Mouse (Mus musculus): ENCODE data around the gene A3galt2. TPM values are rescaled to one million over a fixed set of nuclear protein-coding genes. Genes with fewer than 3 reads are reported as not detected.

The A3galt2 gene
- polyA plus RNA-seq, 1 experiment from 2014 or later, result 0.10 TPM

DNA sequence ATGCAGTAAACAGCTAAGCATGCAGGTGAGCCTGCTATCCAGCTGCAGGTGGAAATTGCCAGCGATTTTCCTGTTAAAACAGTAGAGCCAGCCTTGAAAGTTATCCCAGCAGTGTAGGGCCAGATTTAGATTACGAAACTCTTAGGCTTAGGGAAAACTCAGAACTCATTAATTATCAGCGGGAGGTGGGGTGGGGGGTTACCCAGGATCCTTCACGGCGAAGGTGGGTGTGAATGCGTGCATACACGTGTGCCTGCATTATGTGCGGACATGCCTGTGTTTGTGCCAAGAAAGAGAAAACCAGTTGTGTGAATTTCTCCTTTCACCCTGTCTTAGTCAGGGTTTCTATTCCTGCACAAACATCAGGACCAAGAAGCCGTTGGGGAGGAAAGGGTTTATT, 38.4 kb upstream of the A3galt2 start:
- WGBS, result 45% methylated on average over 9 of the region's 9 CpGs
- DNase-seq (ENCODE audit: low spot score), result no peak
- Histone ChIP-seq H3K9me3 (replicated peaks) (no peaks in the 10 kb centered on the region), H3K4me3 (peak overlapping the region; percentile 39), H3K27me3 (ENCODE audit: low read depth, poor library complexity, severe bottlenecking) (peaks cover 11% of the 10 kb centered on the region; the same call in 1 of the 2 replicates), H3K36me3 (no peaks in the 10 kb centered on the region), H3K4me1 (peaks cover 100% of the 10 kb centered on the region), H3K27ac (replicated peaks) (peak overlapping the region; percentile 97)

DNA sequence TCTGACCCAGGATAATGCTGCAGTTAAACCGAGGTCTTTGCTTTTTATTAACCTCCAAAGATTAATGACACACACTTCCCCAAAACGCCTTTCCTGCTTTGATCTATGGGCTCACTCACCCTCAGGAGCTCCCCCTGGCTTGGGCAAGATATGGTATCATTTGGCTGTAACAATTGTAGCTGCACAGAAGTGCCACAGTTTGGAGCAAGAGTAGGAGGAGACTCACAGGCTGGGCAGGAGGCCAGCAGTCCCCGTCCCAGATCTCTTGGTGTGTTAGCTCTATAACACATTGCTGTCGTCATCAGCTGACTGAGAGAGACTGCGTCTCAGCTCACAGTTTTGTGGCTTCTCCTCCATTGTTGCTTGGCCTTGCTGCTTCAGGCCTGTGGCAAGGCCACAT, 35.1 kb upstream of the A3galt2 start:
- no peaks in the 10 kb centered on the region for H3K36me3 ChIP-seq
- no peaks in the 10 kb centered on the region for H3K9me3 ChIP-seq (replicated peaks)
- 43% methylated on average over 5 of the region's 5 CpGs for WGBS
- peaks cover 38% of the 10 kb centered on the region for H3K27me3 ChIP-seq (ENCODE audit: low read depth, poor library complexity, severe bottlenecking)
- H3K4me1 ChIP-seq, result peaks cover 98% of the 10 kb centered on the region
- H3K4me3 ChIP-seq, result no peak overlapping the region
- H3K27ac ChIP-seq (replicated peaks), result peak overlapping the region; percentile 97
- DNase-seq (ENCODE audit: low spot score), result no peak

DNA sequence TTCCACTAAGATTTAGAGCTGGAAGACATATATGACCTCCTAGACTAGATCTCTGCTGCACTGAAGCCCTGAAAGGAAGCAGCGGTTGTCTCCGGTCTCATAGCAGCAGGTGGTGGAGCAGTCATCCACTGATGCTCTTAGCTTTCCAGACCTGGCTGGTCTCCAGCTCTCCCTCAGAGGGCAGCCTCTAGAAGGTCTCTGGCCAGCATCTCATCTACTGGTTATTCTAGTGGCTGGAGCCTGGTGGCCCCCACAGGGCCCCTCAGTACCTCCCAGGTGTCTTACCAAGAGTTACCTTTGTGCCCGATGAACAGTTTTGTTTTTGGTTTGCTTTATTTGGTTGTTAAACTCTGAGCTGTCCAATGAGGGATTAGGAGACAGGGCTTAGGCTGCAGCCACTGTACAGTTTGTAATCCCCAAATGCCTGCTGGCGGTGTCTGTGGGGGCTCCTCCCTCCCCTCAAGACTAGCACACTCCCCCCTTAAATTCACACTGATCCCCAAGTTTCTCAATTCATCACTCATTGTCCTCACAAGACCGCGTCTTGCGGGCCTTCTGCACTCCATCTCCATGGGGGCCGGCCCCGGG, 34.0 kb upstream of the A3galt2 start:
- DNase-seq (ENCODE audit: low spot score), result no peak

DNA sequence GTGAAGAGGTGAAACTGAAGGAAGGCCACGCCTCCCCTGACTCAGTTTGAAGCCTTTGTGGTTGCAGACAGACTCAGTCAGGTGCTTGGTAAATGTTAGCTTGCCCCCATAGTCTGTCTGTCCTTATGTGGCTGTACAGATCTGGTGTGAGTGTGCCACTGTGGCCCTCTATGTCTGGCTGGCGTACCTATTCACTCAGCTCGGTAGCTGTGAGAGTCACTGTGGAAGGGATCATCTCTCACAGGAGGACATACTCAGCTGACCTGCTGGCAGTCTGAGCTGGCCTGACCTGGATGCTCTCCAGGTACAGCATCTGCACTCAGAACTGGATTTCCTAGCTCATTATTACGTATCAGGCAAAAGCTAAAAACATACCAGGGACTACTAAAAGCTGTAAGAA, 33.4 kb upstream of the A3galt2 start:
- DNase-seq (ENCODE audit: low spot score), result no peak
- peaks cover 98% of the 10 kb centered on the region for H3K4me1 ChIP-seq
- H3K36me3 ChIP-seq, result no peaks in the 10 kb centered on the region
- no peak overlapping the region for H3K4me3 ChIP-seq
- H3K27ac ChIP-seq (replicated peaks), result peak overlapping the region; percentile 97
- H3K9me3 ChIP-seq (replicated peaks), result no peaks in the 10 kb centered on the region
- 76% methylated on average over 4 of the region's 4 CpGs for WGBS
- peaks cover 49% of the 10 kb centered on the region for H3K27me3 ChIP-seq (ENCODE audit: low read depth, poor library complexity, severe bottlenecking)

More for the DNA sequence above, 34.0 kb upstream of the A3galt2 start:
- Histone ChIP-seq H3K27ac (replicated peaks) (peak overlapping the region; percentile 97), H3K9me3 (replicated peaks) (no peaks in the 10 kb centered on the region), H3K36me3 (no peaks in the 10 kb centered on the region), H3K4me3 (no peak overlapping the region), H3K27me3 (ENCODE audit: low read depth, poor library complexity, severe bottlenecking) (peaks cover 49% of the 10 kb centered on the region), H3K4me1 (peaks cover 98% of the 10 kb centered on the region)
- WGBS, result 61% methylated on average over 9 of the region's 9 CpGs

DNA sequence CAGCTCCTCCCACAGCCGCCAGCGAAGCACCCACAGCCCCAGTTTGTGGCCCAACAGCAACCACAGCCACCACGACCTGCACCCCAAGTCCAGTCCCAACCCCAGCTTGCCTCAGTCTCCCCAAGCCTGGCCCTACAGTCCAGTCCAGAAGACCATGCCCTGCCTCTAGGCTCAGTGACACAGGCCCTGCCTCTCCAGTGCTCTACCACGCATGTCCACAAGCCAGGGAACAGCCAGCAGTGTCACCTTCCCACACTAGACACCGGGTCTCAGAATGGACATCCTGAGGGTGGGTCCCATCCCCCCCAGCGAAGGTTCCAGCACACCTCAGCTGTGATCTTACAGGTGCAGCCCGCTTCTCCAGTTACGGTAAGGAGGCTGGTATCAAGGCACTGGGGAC, 32.2 kb upstream of the A3galt2 start:
- no peaks in the 10 kb centered on the region for H3K9me3 ChIP-seq (replicated peaks)
- peak overlapping the region; percentile 75 for H3K27ac ChIP-seq (replicated peaks)
- DNase-seq (ENCODE audit: low spot score), result no peak
- 81% methylated on average over 8 of the region's 8 CpGs for WGBS
- peaks cover 49% of the 10 kb centered on the region for H3K27me3 ChIP-seq (ENCODE audit: low read depth, poor library complexity, severe bottlenecking)
- H3K36me3 ChIP-seq, result no peaks in the 10 kb centered on the region
- no peak overlapping the region for H3K4me3 ChIP-seq
- H3K4me1 ChIP-seq, result peaks cover 93% of the 10 kb centered on the region

DNA sequence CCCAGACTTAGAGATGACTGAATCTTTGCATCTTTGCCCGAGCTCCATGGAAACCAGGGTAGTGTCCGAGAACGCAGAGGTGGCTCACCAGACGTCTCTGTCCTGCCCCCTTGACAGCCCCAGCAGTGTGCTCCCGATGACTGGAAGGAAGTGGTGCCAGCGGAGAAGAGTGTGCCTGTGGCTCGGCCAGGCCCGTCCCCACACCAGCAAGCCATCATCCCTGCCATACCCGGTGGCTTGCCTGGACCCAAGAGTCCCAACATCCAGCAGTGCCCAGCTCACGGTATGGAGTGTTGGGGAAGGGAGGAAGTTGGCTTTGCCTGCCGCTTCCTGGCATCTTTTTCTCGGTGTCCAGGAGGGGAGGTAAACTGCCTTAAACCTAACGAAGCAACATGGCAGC, 31.7 kb upstream of the A3galt2 start:
- no peak for DNase-seq (ENCODE audit: low spot score)
- WGBS, result 76% methylated on average over 13 of the region's 13 CpGs
- H3K4me1 ChIP-seq, result peaks cover 89% of the 10 kb centered on the region

DNA sequence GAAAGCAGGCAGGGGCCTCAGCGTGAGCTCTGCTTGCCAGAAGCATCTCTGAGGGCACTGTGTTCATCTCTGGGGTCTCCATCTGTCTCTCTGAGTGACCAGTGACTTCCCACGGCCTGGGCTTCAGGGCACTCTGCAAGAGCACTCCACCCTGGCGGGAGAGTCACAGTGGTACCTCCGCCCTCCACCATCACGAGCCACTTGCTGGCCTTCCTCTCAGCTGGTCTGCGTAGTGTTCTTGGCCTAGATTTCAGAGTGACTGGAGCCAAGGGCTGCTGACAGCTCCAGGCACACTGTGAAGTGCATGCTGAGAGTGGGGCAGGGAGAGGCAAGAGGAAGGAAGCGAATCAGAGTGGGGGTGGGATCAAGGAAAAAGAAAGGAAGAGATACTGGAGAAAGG, 31.1 kb upstream of the A3galt2 start:
- WGBS, result 70% methylated on average over 7 of the region's 7 CpGs
- H3K9me3 ChIP-seq (replicated peaks), result no peaks in the 10 kb centered on the region
- peaks cover 49% of the 10 kb centered on the region for H3K27me3 ChIP-seq (ENCODE audit: low read depth, poor library complexity, severe bottlenecking)
- peak overlapping the region; percentile 75 for H3K27ac ChIP-seq (replicated peaks)
- H3K36me3 ChIP-seq, result peaks cover 4% of the 10 kb centered on the region; the same call in 1 of the 2 replicates
- DNase-seq (ENCODE audit: low spot score), result no peak
- H3K4me3 ChIP-seq, result 0 out of 2 replicates have a peak overlapping the region, but pooled peaks have one; percentile 1
- H3K4me1 ChIP-seq, result peaks cover 89% of the 10 kb centered on the region

More for the DNA sequence above, 31.7 kb upstream of the A3galt2 start:
- Histone ChIP-seq H3K27me3 (ENCODE audit: low read depth, poor library complexity, severe bottlenecking) (peaks cover 49% of the 10 kb centered on the region), H3K27ac (replicated peaks) (peak overlapping the region; percentile 75), H3K9me3 (replicated peaks) (no peaks in the 10 kb centered on the region), H3K36me3 (no peaks in the 10 kb centered on the region), H3K4me3 (no peak overlapping the region)

DNA sequence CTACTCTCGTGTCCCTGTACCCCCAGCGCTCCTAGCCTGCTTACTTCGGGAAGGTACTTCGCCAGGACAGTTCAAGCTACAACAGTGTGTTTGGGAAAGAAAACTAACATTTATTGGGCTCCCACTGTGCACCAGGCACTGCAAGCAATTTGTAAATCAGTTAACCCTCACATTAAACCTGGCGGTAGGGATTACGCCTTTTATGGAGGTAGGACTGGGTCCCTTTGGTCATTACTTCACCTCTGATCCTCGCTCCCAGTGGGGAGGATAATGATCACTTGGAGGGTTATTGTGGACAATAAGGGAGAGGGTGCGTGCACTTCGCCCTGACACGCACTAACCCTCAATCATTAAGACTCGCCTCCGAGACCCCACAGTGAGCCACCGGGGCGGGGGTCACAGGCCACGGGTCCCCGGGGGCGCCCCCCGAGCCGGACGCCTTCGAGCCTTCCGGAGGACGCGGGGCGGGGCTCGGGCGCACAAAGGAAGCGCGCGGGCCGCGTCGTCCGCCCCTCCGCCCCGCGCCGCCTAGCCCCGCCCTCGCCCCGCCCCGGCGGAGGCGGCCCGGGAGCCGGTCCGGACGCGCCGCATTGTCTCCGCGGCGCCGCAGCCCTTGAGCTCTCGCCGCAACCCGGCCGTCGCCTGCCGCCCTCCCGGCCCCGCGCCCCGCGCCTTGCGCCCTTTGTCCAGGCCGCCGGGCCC, 28.0 kb upstream of the A3galt2 start:
- Histone ChIP-seq H3K4me1 (peaks cover 89% of the 10 kb centered on the region), H3K36me3 (peaks cover 32% of the 10 kb centered on the region), H3K27ac (replicated peaks) (peak overlapping the region; percentile 99), H3K9me3 (replicated peaks) (no peaks in the 10 kb centered on the region), H3K4me3 (peak overlapping the region; percentile 94), H3K27me3 (ENCODE audit: low read depth, poor library complexity, severe bottlenecking) (peaks cover 35% of the 10 kb centered on the region)
- peak; percentile 78 for DNase-seq (ENCODE audit: low spot score)
- WGBS, result 3% methylated on average over 62 of the region's 68 CpGs

DNA sequence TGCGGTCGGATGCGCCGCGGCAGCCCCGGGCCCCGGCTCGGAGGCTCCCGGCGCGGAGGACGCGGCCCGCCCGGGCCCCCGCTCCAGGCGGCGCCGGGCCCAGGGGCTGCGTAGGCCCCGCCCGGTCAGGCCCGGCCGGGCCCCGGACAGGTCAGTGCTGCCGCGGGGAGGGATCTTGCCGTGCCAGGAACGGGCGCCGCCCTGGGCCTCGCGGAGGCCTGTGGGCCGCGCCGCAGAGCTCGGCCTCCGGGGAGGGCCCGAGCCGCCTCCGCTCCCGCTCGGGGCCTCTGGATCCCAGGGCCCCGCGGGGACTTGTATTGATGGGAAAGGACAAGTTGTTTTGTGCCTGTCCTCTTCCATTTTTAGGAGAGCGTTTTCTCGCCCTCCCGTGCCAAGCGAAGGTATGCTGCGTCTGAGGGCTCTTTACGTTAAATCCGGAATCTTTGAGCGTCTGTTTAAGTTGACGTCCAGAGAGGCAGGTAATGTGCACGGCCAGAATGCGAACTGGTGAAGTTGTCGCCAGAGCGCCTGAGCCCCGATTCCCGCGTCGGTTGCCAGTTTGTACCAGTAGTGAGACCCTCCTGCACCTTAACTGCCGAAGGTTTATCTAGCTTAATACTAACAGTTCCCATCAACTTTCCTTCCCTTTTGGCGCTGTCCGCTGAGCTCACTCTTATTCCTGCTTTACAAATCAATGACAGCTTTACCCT, 27.3 kb upstream of the A3galt2 start:
- Histone ChIP-seq H3K9me3 (replicated peaks) (no peaks in the 10 kb centered on the region), H3K4me3 (peak overlapping the region; percentile 94), H3K27me3 (ENCODE audit: low read depth, poor library complexity, severe bottlenecking) (peaks cover 33% of the 10 kb centered on the region), H3K27ac (replicated peaks) (peak overlapping the region; percentile 99), H3K4me1 (peaks cover 88% of the 10 kb centered on the region), H3K36me3 (peaks cover 32% of the 10 kb centered on the region)
- WGBS, result under 1% methylated on average over 65 of the region's 65 CpGs
- DNase-seq (ENCODE audit: low spot score), result peak; percentile 55

DNA sequence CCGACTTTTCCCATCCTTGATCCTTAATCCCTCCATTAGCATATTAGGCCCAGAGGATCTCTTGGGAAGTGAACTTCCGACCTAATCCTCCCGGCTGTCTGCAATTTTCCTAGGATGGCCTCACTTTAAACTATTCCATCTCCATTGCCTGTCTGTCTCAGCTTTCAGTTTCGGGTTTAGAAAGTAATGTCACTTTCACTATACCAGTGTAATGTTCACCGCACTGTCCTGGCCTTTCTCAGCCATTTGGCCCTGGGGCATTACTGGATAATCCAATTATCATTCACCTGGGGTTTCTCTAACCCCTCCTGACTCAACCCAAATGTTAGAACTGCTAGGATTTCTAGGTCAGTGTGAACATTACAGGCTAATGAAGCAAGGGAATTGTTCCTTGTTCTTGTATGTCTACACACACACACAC, 26.7 kb upstream of the A3galt2 start:
- Histone ChIP-seq H3K4me1 (peaks cover 88% of the 10 kb centered on the region), H3K27ac (replicated peaks) (peak overlapping the region; percentile 99)

DNA sequence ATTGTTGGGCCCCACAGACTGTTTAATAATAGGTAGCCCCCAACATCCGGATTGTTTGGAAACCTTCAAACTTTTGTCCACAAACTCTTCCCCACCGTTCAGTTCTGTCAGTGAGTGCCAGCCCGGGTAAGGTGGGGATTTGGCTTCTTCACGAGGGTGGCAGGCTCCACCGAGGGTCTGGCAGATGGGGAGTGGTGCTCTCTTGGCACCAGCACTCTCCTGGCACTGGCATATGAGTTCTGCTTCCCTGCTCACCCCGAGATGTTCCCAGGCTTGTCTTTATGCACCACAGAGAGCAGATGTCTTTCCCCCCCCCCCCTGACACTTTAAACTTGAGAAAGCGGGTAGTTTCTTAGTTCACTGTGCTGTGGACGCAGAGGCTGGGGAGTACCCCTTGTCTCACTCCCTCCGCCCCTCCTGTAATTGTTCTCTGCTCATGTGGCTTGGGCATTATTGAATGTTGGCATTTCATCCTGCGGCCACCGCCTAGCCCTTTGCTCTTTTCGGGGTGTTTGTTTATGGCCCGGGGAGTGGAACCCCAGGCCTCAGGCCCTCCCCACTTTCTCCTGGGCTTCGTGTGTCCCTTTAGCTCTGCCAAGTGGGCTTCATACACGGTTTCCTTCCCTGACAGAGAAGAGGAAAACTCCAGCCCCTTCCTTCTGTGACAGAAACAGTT, 26.0 kb upstream of the A3galt2 start:
- Histone ChIP-seq H3K36me3 (peaks cover 43% of the 10 kb centered on the region), H3K27ac (replicated peaks) (peak overlapping the region; percentile 99), H3K4me3 (peak overlapping the region; percentile 94), H3K27me3 (ENCODE audit: low read depth, poor library complexity, severe bottlenecking) (peaks cover 20% of the 10 kb centered on the region), H3K9me3 (replicated peaks) (no peaks in the 10 kb centered on the region), H3K4me1 (peaks cover 88% of the 10 kb centered on the region)
- WGBS, result 20% methylated on average over 15 of the region's 15 CpGs
- DNase-seq (ENCODE audit: low spot score), result no peak

More for the DNA sequence above, 26.7 kb upstream of the A3galt2 start:
- DNase-seq (ENCODE audit: low spot score), result no peak
- Histone ChIP-seq H3K9me3 (replicated peaks) (no peaks in the 10 kb centered on the region), H3K4me3 (peak overlapping the region; percentile 94), H3K27me3 (ENCODE audit: low read depth, poor library complexity, severe bottlenecking) (peaks cover 27% of the 10 kb centered on the region), H3K36me3 (peaks cover 36% of the 10 kb centered on the region)
- under 1% methylated on average over 5 of the region's 5 CpGs for WGBS

DNA sequence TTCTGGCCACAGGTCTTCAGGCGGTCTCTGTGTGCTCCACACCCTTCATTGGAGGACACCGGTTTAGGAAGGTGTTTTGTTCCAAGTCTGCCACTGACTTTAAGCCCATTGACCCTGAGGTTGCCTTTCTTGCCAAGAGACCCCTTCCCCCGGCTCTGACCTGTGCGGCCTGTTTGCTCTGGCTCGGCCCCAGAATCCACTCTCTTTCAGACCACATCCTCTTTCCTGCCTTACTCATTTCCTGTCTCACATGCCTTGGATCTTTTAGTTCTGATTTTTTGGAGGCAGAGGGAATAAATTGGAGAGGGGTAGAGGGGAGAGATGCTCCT, 25.5 kb upstream of the A3galt2 start:
- 24% methylated on average over 5 of the region's 5 CpGs for WGBS
- no peak for DNase-seq (ENCODE audit: low spot score)
- H3K4me1 ChIP-seq, result peaks cover 89% of the 10 kb centered on the region
- H3K27ac ChIP-seq (replicated peaks), result peak overlapping the region; percentile 99
- H3K9me3 ChIP-seq (replicated peaks), result no peaks in the 10 kb centered on the region
- H3K27me3 ChIP-seq (ENCODE audit: low read depth, poor library complexity, severe bottlenecking), result peaks cover 15% of the 10 kb centered on the region
- H3K36me3 ChIP-seq, result peaks cover 48% of the 10 kb centered on the region
- H3K4me3 ChIP-seq, result peak overlapping the region; percentile 94
